Mouse (Mus musculus): ENCODE measurements at regions not wholly inside any gene's neighbourhood (a gene's known extent, or its start where the extent isn't known, plus 50 kb on each side); places are given as distances from the start of the nearest gene placed in this dataset.

- H3K9me3 ChIP-seq (ENCODE audit: control insufficient read depth, low read length), result no peaks in the 10 kb centered on the region
- no peak overlapping the region for H3K4me3 ChIP-seq (ENCODE audit: low read length)
- H3K4me2 ChIP-seq (ENCODE audit: low read depth, low read length), result no peak overlapping the region
- ATAC-seq, result peak; percentile 45
- H3K27me3 ChIP-seq (replicated peaks; ENCODE audit: control insufficient read depth, insufficient read depth, low read length), result no peaks in the 10 kb centered on the region
- peaks cover 9% of the 10 kb centered on the region for H3K4me1 ChIP-seq (ENCODE audit: control insufficient read depth, insufficient read depth, low read length)
- no peak overlapping the region for H3K9ac ChIP-seq (ENCODE audit: low read depth, low read length)
- no peak overlapping the region for H3K27ac ChIP-seq (ENCODE audit: low read length)
- H3K36me3 ChIP-seq (ENCODE audit: control insufficient read depth, insufficient read depth, low read length), result no peaks in the 10 kb centered on the region
- WGBS, result 32% methylated on average over 5 of the region's 5 CpGs
Observed at GRCm38 (mm10) chr3:133877310-133877709, 332.4 kb upstream of the Tet2 start.

- no peak overlapping the region for H3K27ac ChIP-seq (ENCODE audit: low read length)
- H3K4me1 ChIP-seq (ENCODE audit: control insufficient read depth, insufficient read depth, low read length), result peaks cover 9% of the 10 kb centered on the region
- no peak for ATAC-seq
- no peaks in the 10 kb centered on the region for H3K36me3 ChIP-seq (ENCODE audit: control insufficient read depth, insufficient read depth, low read length)
- no peak overlapping the region for H3K4me3 ChIP-seq (ENCODE audit: low read length)
- no peak overlapping the region for H3K9ac ChIP-seq (ENCODE audit: low read depth, low read length)
- H3K4me2 ChIP-seq (ENCODE audit: low read depth, low read length), result no peak overlapping the region
- H3K9me3 ChIP-seq (ENCODE audit: control insufficient read depth, low read length), result no peaks in the 10 kb centered on the region
- WGBS, result 15% methylated on average over 1 of the region's 1 CpGs
- H3K27me3 ChIP-seq (replicated peaks; ENCODE audit: control insufficient read depth, insufficient read depth, low read length), result no peaks in the 10 kb centered on the region
Observed at GRCm38 (mm10) chr3:133880626-133881025, 335.7 kb upstream of the Tet2 start.

GRCm38 (mm10) chr3:133901931-133902330 is 334.4 kb upstream of the Cxxc4 start:
- no peaks in the 10 kb centered on the region for H3K36me3 ChIP-seq (ENCODE audit: control insufficient read depth, insufficient read depth, low read length)
- no peaks in the 10 kb centered on the region for H3K4me1 ChIP-seq (ENCODE audit: control insufficient read depth, insufficient read depth, low read length)
- H3K4me3 ChIP-seq (ENCODE audit: low read length), result no peak overlapping the region
- H3K27me3 ChIP-seq (replicated peaks; ENCODE audit: control insufficient read depth, insufficient read depth, low read length), result no peaks in the 10 kb centered on the region
- H3K9me3 ChIP-seq (ENCODE audit: control insufficient read depth, low read length), result no peaks in the 10 kb centered on the region
- no peak overlapping the region for H3K27ac ChIP-seq (ENCODE audit: low read length)
- no peak overlapping the region for H3K4me2 ChIP-seq (ENCODE audit: low read depth, low read length)
- H3K9ac ChIP-seq (ENCODE audit: low read depth, low read length), result no peak overlapping the region
- 76% methylated on average over 3 of the region's 3 CpGs for WGBS
- ATAC-seq, result no peak

GRCm38 (mm10) chr3:133922200-133922599 is 314.1 kb upstream of the Cxxc4 start:
- Histone ChIP-seq H3K4me2 (ENCODE audit: low read depth, low read length) (no peak overlapping the region), H3K36me3 (ENCODE audit: control insufficient read depth, insufficient read depth, low read length) (no peaks in the 10 kb centered on the region), H3K9ac (ENCODE audit: low read depth, low read length) (no peak overlapping the region), H3K4me3 (ENCODE audit: low read length) (no peak overlapping the region), H3K4me1 (ENCODE audit: control insufficient read depth, insufficient read depth, low read length) (no peaks in the 10 kb centered on the region), H3K27me3 (replicated peaks; ENCODE audit: control insufficient read depth, insufficient read depth, low read length) (no peaks in the 10 kb centered on the region), H3K9me3 (ENCODE audit: control insufficient read depth, low read length) (no peaks in the 10 kb centered on the region), H3K27ac (ENCODE audit: low read length) (no peak overlapping the region)
- ATAC-seq, result no peak

GRCm38 (mm10) chr3:133965322-133965721 is 271.0 kb upstream of the Cxxc4 start:
- no peak for ATAC-seq
- Histone ChIP-seq H3K4me3 (ENCODE audit: low read length) (no peak overlapping the region), H3K9ac (ENCODE audit: low read depth, low read length) (no peak overlapping the region), H3K4me2 (ENCODE audit: low read depth, low read length) (no peak overlapping the region), H3K9me3 (ENCODE audit: control insufficient read depth, low read length) (no peaks in the 10 kb centered on the region), H3K36me3 (ENCODE audit: control insufficient read depth, insufficient read depth, low read length) (no peaks in the 10 kb centered on the region), H3K27me3 (replicated peaks; ENCODE audit: control insufficient read depth, insufficient read depth, low read length) (no peaks in the 10 kb centered on the region), H3K27ac (ENCODE audit: low read length) (no peak overlapping the region), H3K4me1 (ENCODE audit: control insufficient read depth, insufficient read depth, low read length) (no peaks in the 10 kb centered on the region)
- 81% methylated on average over 2 of the region's 2 CpGs for WGBS

GRCm38 (mm10) chr3:133968176-133968575 is 268.1 kb upstream of the Cxxc4 start:
- WGBS, result 78% methylated on average over 6 of the region's 6 CpGs
- Histone ChIP-seq H3K9ac (ENCODE audit: low read depth, low read length) (no peak overlapping the region), H3K36me3 (ENCODE audit: control insufficient read depth, insufficient read depth, low read length) (no peaks in the 10 kb centered on the region), H3K4me1 (ENCODE audit: control insufficient read depth, insufficient read depth, low read length) (no peaks in the 10 kb centered on the region), H3K9me3 (ENCODE audit: control insufficient read depth, low read length) (no peaks in the 10 kb centered on the region), H3K27me3 (replicated peaks; ENCODE audit: control insufficient read depth, insufficient read depth, low read length) (no peaks in the 10 kb centered on the region), H3K4me3 (ENCODE audit: low read length) (no peak overlapping the region), H3K4me2 (ENCODE audit: low read depth, low read length) (no peak overlapping the region), H3K27ac (ENCODE audit: low read length) (no peak overlapping the region)
- ATAC-seq, result no peak

- Histone ChIP-seq H3K4me2 (ENCODE audit: low read depth, low read length) (no peak overlapping the region), H3K36me3 (ENCODE audit: control insufficient read depth, insufficient read depth, low read length) (no peaks in the 10 kb centered on the region), H3K27ac (ENCODE audit: low read length) (no peak overlapping the region), H3K9me3 (ENCODE audit: control insufficient read depth, low read length) (no peaks in the 10 kb centered on the region), H3K9ac (ENCODE audit: low read depth, low read length) (no peak overlapping the region), H3K4me3 (ENCODE audit: low read length) (no peak overlapping the region), H3K27me3 (replicated peaks; ENCODE audit: control insufficient read depth, insufficient read depth, low read length) (no peaks in the 10 kb centered on the region), H3K4me1 (ENCODE audit: control insufficient read depth, insufficient read depth, low read length) (no peaks in the 10 kb centered on the region)
- ATAC-seq, result no peak
- 75% methylated on average over 2 of the region's 2 CpGs for WGBS
Observed at GRCm38 (mm10) chr3:133972774-133973173, 263.5 kb upstream of the Cxxc4 start.

GRCm38 (mm10) chr3:133987681-133988080 is 248.6 kb upstream of the Cxxc4 start:
- no peak overlapping the region for H3K27ac ChIP-seq (ENCODE audit: low read length)
- H3K9ac ChIP-seq (ENCODE audit: low read depth, low read length), result no peak overlapping the region
- 93% methylated on average over 2 of the region's 2 CpGs for WGBS
- no peaks in the 10 kb centered on the region for H3K36me3 ChIP-seq (ENCODE audit: control insufficient read depth, insufficient read depth, low read length)
- no peak overlapping the region for H3K4me2 ChIP-seq (ENCODE audit: low read depth, low read length)
- H3K9me3 ChIP-seq (ENCODE audit: control insufficient read depth, low read length), result no peaks in the 10 kb centered on the region
- H3K4me3 ChIP-seq (ENCODE audit: low read length), result no peak overlapping the region
- H3K4me1 ChIP-seq (ENCODE audit: control insufficient read depth, insufficient read depth, low read length), result no peaks in the 10 kb centered on the region
- no peak for ATAC-seq
- H3K27me3 ChIP-seq (replicated peaks; ENCODE audit: control insufficient read depth, insufficient read depth, low read length), result no peaks in the 10 kb centered on the region

GRCm38 (mm10) chr3:133993971-133994370 is 242.3 kb upstream of the Cxxc4 start:
- Histone ChIP-seq H3K4me3 (ENCODE audit: low read length) (no peak overlapping the region), H3K27ac (ENCODE audit: low read length) (no peak overlapping the region), H3K27me3 (replicated peaks; ENCODE audit: control insufficient read depth, insufficient read depth, low read length) (no peaks in the 10 kb centered on the region), H3K9me3 (ENCODE audit: control insufficient read depth, low read length) (no peaks in the 10 kb centered on the region), H3K4me1 (ENCODE audit: control insufficient read depth, insufficient read depth, low read length) (no peaks in the 10 kb centered on the region), H3K36me3 (ENCODE audit: control insufficient read depth, insufficient read depth, low read length) (no peaks in the 10 kb centered on the region), H3K9ac (ENCODE audit: low read depth, low read length) (no peak overlapping the region), H3K4me2 (ENCODE audit: low read depth, low read length) (no peak overlapping the region)
- ATAC-seq, result no peak
- WGBS, result 57% methylated on average over 2 of the region's 2 CpGs

GRCm38 (mm10) chr3:133999965-134000364 is 236.3 kb upstream of the Cxxc4 start:
- no peaks in the 10 kb centered on the region for H3K27me3 ChIP-seq (replicated peaks; ENCODE audit: control insufficient read depth, insufficient read depth, low read length)
- no peak for ATAC-seq
- H3K27ac ChIP-seq (ENCODE audit: low read length), result no peak overlapping the region
- no peak overlapping the region for H3K4me3 ChIP-seq (ENCODE audit: low read length)
- H3K4me2 ChIP-seq (ENCODE audit: low read depth, low read length), result no peak overlapping the region
- no peaks in the 10 kb centered on the region for H3K4me1 ChIP-seq (ENCODE audit: control insufficient read depth, insufficient read depth, low read length)
- no peaks in the 10 kb centered on the region for H3K36me3 ChIP-seq (ENCODE audit: control insufficient read depth, insufficient read depth, low read length)
- 81% methylated on average over 8 of the region's 8 CpGs for WGBS
- no peaks in the 10 kb centered on the region for H3K9me3 ChIP-seq (ENCODE audit: control insufficient read depth, low read length)
- H3K9ac ChIP-seq (ENCODE audit: low read depth, low read length), result no peak overlapping the region

All from intestine, embryonic 16.5 days (tissue).